Mouse (Mus musculus) kidney, embryonic 16.5 days (tissue): ENCODE measurements at regions not wholly inside any gene's neighbourhood (a gene's known extent, or its start where the extent isn't known, plus 50 kb on each side); places are given as distances from the start of the nearest gene placed in this dataset.
A peak's percentile ranks its signal among the peaks of the same experiment; 100 is the strongest.

ENCODE experiments used
- ATAC-seq: fragments of 200-750 bp; cut with Nextera tagmentation; 2 replicates; pipeline ENCODE4 v1.8.0; 2017; ENCODE audit warnings: moderate TSS enrichment; ENCODE audit not compliant: low FRiP score, low TSS enrichment
- H3K27ac ChIP-seq: fragments of 300-500 bp; sonication (generic); 2 replicates; pipeline ENCODE4 v1.5.1; 2014; ENCODE audit warnings: low read length
- H3K27me3 ChIP-seq: fragments of 300-500 bp; sonication (generic); 2 replicates; pipeline ENCODE4 v1.6.1; 2014; ENCODE audit warnings: low read length, control low read depth, mixed read lengths; ENCODE audit not compliant: insufficient read depth
- H3K36me3 ChIP-seq: fragments of 300-500 bp; sonication (generic); 2 replicates; pipeline ENCODE4 v1.6.1; 2014; ENCODE audit warnings: low read length, control low read depth, mixed read lengths; ENCODE audit not compliant: insufficient read depth
- H3K4me1 ChIP-seq: fragments of 300-500 bp; sonication (generic); 2 replicates; pipeline ENCODE4 v1.6.1; 2014; ENCODE audit warnings: low read length, control low read depth, mixed read lengths; ENCODE audit not compliant: insufficient read depth
- H3K4me2 ChIP-seq: fragments of 300-500 bp; sonication (generic); replicated peaks from 2 replicates; pipeline ENCODE4 v1.6.1; 2014; ENCODE audit warnings: low read depth, low read length
- H3K4me3 ChIP-seq: fragments of 300-500 bp; sonication (generic); 2 replicates; pipeline ENCODE4 v1.5.1; 2014; ENCODE audit warnings: mild to moderate bottlenecking, low read length
- H3K9ac ChIP-seq: fragments of 300-500 bp; sonication (generic); replicated peaks from 2 replicates; pipeline ENCODE4 v1.6.1; 2014; ENCODE audit warnings: low read length
- H3K9me3 ChIP-seq: fragments of 300-500 bp; sonication (generic); 2 replicates; pipeline ENCODE4 v1.6.1; 2016; ENCODE audit warnings: low read length, control low read depth
- WGBS: fragments of 180-500 bp; shearing (Covaris S2); extraction: QIAGEN DNeasy Blood & Tissue Kit; methylation state at CpG from one replicate; pipeline ENCODE4 v1.1.7; 2014; 5-methylcytosine and 5-hydroxymethylcytosine counted together

DNA sequence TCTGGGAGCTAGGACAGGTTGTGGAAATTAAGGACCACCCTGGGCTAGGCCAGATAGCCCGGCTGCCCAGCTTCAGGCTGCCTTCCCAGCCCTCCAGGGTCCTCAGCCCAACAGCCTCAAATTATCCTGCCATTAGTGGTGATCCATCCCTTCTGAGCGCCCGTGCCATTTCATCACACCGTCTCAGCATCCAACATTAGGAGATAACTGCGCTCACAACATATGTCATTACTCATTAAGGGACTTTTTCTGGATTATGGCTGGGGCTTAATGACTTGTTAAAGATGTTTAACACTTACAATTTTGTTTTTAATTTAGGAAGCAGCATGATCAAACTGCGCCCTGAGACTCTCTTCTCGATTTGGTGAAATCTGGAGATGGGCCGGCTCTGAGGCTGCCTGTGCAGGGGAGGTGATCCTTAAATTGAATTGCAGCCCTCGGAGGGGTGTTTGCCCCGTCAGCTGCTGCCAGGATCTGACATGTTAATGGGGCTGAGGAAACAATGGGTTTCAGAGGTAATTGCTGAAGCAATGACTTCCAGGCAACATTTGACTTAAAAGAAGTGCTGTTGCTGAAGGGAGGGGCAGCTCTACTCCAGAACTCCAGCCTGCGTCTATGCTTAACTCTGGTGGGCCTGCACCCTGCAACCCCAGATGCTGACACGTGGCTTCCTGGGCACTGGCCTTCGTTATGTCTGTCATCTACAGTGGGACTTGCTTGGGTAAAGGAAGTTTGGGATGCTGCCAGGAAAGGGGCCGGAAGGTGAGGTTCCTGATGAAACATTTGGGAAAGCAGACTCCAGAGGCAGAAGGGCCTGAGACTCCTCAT is 154.9 kb downstream of the 3100002H09Rik start:
- Histone ChIP-seq H3K4me3 (no peak overlapping the region), H3K4me2 (no peak overlapping the region), H3K27ac (no peak overlapping the region), H3K27me3 (peaks cover 12% of the 10 kb centered on the region; the same call in 1 of the 2 replicates), H3K9ac (no peak overlapping the region), H3K4me1 (peaks cover 18% of the 10 kb centered on the region), H3K36me3 (no peaks in the 10 kb centered on the region), H3K9me3 (no peaks in the 10 kb centered on the region)
- ATAC-seq: peak; percentile 55; the same call in 1 of the 2 replicates
- 31% methylated on average over 14 of the region's 14 CpGs for WGBS

DNA sequence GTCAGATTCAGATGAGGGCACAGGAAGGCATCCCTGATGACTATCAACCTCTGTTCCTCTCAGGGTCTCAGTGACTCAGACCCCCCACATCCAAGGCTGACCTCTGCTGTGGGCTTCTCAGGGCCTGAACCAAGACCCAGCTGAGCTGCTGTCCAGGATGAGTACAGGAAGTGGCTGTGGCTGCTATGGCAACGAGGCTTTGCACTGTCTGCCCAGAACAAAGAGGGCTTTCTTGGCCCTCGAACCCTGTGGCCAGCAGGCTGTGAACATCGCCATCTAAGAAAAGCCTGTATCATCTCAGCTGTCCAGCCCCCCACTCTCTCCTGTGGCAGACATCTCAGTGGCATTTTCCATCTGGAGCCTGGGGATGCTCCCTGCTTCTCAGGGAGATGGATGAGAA is 159.5 kb downstream of the 3100002H09Rik start:
- no peaks in the 10 kb centered on the region for H3K9me3 ChIP-seq
- no peak overlapping the region for H3K4me2 ChIP-seq
- H3K4me3 ChIP-seq: no peak overlapping the region
- peaks cover 14% of the 10 kb centered on the region for H3K4me1 ChIP-seq
- no peaks in the 10 kb centered on the region for H3K36me3 ChIP-seq
- H3K27ac ChIP-seq: no peak overlapping the region
- 9% methylated on average over 3 of the region's 3 CpGs for WGBS
- H3K27me3 ChIP-seq: peaks cover 12% of the 10 kb centered on the region; the same call in 1 of the 2 replicates
- ATAC-seq: peak; percentile 69; the same call in 1 of the 2 replicates
- no peak overlapping the region for H3K9ac ChIP-seq

DNA sequence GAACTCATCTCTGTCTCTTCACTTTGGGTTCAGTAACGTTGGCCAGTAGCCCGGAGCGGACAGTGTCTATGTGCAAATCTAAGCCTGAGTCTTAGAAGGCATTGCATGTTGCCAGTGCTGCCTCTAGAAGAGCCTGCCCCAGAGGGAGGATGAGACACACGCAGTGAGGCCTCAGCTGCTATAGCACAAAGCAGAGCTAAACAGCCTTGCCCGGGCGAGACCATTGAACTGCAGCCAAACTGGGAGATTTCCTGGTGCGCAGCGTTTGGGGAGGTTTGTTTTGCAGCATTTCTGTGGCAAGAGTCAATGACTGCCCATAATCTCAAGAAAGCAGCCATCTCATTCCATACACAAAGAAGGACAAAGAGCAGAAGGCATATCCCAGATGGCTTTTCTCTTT is 164.0 kb downstream of the 3100002H09Rik start:
- peaks cover 16% of the 10 kb centered on the region for H3K4me1 ChIP-seq
- no peak for ATAC-seq
- H3K9me3 ChIP-seq: no peaks in the 10 kb centered on the region
- WGBS: 73% methylated on average over 8 of the region's 8 CpGs
- H3K27ac ChIP-seq: no peak overlapping the region
- no peak overlapping the region for H3K9ac ChIP-seq
- H3K27me3 ChIP-seq: peaks cover 39% of the 10 kb centered on the region
- no peak overlapping the region for H3K4me2 ChIP-seq
- H3K36me3 ChIP-seq: no peaks in the 10 kb centered on the region
- no peak overlapping the region for H3K4me3 ChIP-seq

DNA sequence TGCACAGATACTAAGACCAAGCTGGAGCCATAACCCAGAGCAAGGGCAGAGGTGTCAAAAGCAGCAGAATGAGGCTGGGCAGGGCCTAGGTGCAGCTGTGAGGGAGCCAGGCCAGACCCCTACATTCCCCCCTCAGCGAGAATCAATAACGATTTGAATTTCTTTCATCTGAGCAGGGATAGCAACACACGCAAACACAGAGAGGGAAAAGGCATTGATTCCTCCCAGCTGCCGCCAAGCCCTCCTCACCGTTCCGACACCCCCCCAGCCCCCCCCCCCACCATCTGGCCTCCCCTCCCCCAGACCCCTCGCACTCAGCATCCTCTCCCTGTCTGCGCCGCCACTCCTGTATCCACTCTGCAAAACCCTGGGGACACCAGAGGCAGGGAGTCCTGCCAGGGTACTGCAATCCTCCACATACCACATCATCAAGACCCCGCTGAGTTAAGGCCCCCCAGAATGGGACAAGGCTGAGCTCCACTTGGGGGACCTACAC is 166.9 kb downstream of the 3100002H09Rik start:
- H3K36me3 ChIP-seq: no peaks in the 10 kb centered on the region
- WGBS: 9% methylated on average over 7 of the region's 10 CpGs
- H3K9me3 ChIP-seq: no peaks in the 10 kb centered on the region
- H3K4me1 ChIP-seq: peaks cover 7% of the 10 kb centered on the region; the same call in 1 of the 2 replicates
- H3K27me3 ChIP-seq: peaks cover 56% of the 10 kb centered on the region
- H3K4me2 ChIP-seq: no peak overlapping the region
- H3K9ac ChIP-seq: no peak overlapping the region
- ATAC-seq: no peak
- no peak overlapping the region for H3K4me3 ChIP-seq
- no peak overlapping the region for H3K27ac ChIP-seq

DNA sequence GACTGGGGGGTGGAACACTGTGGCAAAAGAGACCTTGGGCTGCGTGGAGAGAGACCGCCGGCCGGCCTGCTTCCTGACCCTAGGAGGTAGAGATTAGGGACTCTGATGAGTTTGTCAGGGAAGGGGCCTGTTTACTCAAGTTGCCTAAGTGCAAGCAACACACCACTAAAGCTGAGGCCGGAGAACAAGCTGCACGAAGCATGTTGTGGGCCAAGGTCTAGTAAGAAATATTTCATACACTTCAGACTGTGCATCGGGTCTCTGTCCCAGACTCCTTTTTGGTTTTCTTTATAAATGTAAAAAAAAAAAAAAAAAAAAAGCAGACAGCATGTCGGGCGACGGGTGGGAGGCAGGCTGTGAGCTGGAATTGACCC is 167.5 kb downstream of the 3100002H09Rik start:
- no peaks in the 10 kb centered on the region for H3K36me3 ChIP-seq
- 29% methylated on average over 10 of the region's 10 CpGs for WGBS
- H3K9ac ChIP-seq: no peak overlapping the region
- peaks cover 7% of the 10 kb centered on the region; the same call in 1 of the 2 replicates for H3K4me1 ChIP-seq
- H3K27ac ChIP-seq: no peak overlapping the region
- H3K9me3 ChIP-seq: no peaks in the 10 kb centered on the region
- H3K4me3 ChIP-seq: no peak overlapping the region
- peaks cover 56% of the 10 kb centered on the region for H3K27me3 ChIP-seq
- no peak overlapping the region for H3K4me2 ChIP-seq
- no peak for ATAC-seq

DNA sequence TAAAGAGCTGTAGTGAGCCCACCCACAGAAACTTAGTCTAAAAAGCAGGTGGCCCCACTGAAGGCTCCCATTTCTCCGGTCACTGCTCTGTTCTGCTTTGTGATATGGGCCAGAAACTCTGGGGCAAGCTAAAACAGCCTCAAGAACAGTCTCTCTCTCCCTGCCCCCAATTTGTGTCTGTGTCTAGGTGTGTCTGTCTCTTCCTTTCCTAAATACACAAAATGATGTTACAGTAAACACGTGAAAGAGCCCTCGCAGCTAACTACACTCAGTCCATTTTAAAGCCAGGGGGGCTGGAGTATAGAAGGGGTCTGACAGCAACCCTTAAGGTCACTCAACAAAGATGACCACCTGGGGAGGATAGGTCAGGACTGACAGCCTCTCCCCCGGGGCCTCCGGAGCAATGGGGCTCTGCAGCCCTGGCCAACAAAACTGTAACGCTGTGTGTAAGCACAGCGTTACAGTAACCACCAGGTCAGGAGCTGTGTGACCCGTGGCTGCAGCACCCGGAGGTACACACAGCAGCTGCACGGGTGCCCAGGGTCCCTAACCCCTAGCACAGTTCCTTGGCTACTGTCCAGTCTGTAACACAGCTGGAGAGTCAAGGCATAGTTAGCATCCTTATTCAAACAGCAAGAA is 168.0 kb downstream of the 3100002H09Rik start:
- no peak overlapping the region for H3K4me2 ChIP-seq
- H3K36me3 ChIP-seq: no peaks in the 10 kb centered on the region
- WGBS: 13% methylated on average over 10 of the region's 10 CpGs
- H3K4me3 ChIP-seq: no peak overlapping the region
- no peaks in the 10 kb centered on the region for H3K9me3 ChIP-seq
- peaks cover 7% of the 10 kb centered on the region; the same call in 1 of the 2 replicates for H3K4me1 ChIP-seq
- H3K9ac ChIP-seq: no peak overlapping the region
- H3K27ac ChIP-seq: no peak overlapping the region
- no peak for ATAC-seq
- peaks cover 56% of the 10 kb centered on the region for H3K27me3 ChIP-seq

DNA sequence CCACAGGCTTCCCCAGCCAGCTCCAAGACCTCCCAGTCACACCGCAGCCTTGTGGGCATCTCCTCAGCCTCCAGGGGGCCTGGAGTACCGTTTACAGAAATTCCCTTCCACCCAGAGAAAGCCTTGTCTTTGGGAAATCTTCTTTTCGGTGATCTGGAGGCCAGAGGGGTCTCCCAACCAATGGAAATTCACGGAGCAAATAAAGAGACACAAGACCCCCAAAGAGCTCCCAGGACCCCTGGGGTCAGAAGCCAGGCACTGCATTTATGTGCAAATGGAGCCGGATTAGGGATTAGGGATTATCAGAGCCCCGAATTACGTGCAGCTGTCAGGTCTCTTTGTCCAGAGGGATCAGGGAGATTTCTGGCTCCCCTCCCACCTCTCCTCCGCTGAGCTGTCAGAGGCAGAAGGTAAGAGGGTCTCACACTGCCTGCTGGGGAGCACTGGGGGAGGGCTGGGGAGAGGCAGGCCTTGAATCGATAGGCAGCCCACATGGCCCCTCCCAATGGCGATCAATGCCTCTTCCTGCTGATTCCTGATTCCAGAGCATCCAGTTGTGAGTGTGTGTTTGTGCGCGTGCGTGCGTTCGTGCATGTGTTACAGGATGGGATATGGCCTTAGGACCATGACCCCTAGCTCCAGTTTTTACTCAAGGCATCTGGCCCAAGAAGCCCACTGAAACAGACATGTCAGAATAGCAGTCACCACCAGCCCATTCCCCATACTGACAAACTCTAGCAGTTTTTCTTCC is 168.7 kb downstream of the 3100002H09Rik start:
- H3K9me3 ChIP-seq: no peaks in the 10 kb centered on the region
- no peak overlapping the region for H3K9ac ChIP-seq
- no peak overlapping the region for H3K4me3 ChIP-seq
- peaks cover 56% of the 10 kb centered on the region for H3K27me3 ChIP-seq
- no peaks in the 10 kb centered on the region for H3K36me3 ChIP-seq
- 30% methylated on average over 15 of the region's 15 CpGs for WGBS
- H3K27ac ChIP-seq: no peak overlapping the region
- ATAC-seq: no peak
- no peak overlapping the region for H3K4me2 ChIP-seq
- peaks cover 7% of the 10 kb centered on the region; the same call in 1 of the 2 replicates for H3K4me1 ChIP-seq

DNA sequence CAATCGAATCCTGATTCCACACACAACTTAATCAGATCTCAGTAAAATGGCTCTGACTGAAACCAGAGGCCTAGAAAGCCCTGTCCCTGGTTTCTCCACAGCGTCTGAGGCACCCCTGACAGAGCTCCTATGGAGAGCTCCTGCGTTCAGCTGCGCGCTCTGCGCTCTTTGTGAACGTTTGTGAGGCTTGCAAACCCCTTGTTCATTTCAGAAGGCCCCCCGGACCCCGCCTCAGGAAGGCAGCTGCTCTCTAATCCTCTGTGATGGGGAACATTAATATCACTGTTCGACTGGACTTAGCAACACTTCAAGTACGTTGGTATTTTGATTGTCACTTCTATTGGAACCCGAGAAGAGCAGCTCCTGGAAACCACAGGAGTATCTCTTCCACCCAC is 175.6 kb downstream of the 3100002H09Rik start:
- 43% methylated on average over 12 of the region's 12 CpGs for WGBS
- no peak for ATAC-seq
- H3K9ac ChIP-seq: no peak overlapping the region

DNA sequence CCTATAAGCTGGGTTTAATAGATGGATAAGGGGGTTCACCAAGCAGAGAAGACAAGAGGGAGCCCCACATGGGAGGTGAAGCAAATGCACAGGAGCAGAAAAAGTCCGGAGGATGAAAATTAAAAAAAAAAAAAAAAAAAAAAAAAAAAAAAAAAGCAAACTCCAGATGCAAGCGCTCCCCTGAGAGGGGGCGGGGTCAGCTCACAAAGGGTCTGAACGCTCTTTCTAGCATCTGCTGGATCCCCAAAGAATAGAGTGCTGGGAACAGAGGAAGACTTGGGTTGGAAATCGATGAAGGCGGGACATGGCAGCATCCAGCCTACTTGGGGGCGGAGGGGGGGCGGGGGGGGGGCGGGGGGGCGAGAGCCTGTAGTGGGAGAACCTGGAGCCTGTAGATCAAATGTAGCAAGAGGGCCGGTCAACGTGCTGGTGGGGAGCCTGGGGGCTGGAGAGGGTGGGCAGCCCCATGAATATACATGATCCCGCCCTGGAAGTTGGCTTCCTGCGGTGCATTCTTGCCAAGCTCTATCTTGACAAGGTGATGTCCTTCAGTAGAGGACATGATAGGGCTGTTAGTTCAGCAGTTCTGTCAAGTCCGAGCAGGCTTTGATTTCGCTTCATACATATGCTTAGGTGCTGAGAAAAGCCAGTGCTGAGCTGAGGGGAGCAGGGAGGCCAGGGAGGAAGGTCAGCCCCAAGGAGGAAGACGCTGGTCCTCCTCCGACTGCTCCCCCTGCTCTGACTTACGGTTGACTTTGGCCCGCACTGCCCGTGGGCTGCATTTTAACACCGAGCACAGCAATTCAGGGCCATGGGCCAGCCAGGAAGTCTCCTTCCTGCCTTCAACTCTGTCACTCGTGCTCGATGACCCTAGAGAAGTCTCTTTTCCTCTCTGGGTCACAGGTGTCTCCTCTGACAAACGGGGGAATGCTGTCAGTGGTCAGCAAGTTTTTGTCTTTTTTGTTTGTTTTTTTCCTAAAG is 176.3 kb downstream of the 3100002H09Rik start:
- H3K9ac ChIP-seq: no peak overlapping the region
- WGBS: 9% methylated on average over 22 of the region's 25 CpGs
- H3K27ac ChIP-seq: no peak overlapping the region
- 0 out of 2 replicates have a peak, but pooled peaks have one; percentile 23 for ATAC-seq
- no peak overlapping the region for H3K4me3 ChIP-seq
- H3K4me2 ChIP-seq: peak overlapping the region; percentile 17; the same call in 1 of the 2 replicates
- H3K4me1 ChIP-seq: peaks cover 9% of the 10 kb centered on the region
- peaks cover 10% of the 10 kb centered on the region; the same call in 1 of the 2 replicates for H3K27me3 ChIP-seq
- no peaks in the 10 kb centered on the region for H3K9me3 ChIP-seq
- no peaks in the 10 kb centered on the region for H3K36me3 ChIP-seq

More for the DNA sequence above, 175.6 kb downstream of the 3100002H09Rik start:
- Histone ChIP-seq H3K36me3 (no peaks in the 10 kb centered on the region), H3K27ac (no peak overlapping the region), H3K4me2 (no peak overlapping the region), H3K4me1 (peaks cover 9% of the 10 kb centered on the region), H3K27me3 (peaks cover 16% of the 10 kb centered on the region; the same call in 1 of the 2 replicates), H3K4me3 (no peak overlapping the region), H3K9me3 (no peaks in the 10 kb centered on the region)
